Mouse (Mus musculus): ENCODE results near the gene Urad. TPM values are rescaled to one million over a fixed set of nuclear protein-coding genes. Genes with fewer than 3 reads are reported as not detected.

Gene Urad
- total RNA-seq, 2 experiments from 2014 or later = not detected

DNA sequence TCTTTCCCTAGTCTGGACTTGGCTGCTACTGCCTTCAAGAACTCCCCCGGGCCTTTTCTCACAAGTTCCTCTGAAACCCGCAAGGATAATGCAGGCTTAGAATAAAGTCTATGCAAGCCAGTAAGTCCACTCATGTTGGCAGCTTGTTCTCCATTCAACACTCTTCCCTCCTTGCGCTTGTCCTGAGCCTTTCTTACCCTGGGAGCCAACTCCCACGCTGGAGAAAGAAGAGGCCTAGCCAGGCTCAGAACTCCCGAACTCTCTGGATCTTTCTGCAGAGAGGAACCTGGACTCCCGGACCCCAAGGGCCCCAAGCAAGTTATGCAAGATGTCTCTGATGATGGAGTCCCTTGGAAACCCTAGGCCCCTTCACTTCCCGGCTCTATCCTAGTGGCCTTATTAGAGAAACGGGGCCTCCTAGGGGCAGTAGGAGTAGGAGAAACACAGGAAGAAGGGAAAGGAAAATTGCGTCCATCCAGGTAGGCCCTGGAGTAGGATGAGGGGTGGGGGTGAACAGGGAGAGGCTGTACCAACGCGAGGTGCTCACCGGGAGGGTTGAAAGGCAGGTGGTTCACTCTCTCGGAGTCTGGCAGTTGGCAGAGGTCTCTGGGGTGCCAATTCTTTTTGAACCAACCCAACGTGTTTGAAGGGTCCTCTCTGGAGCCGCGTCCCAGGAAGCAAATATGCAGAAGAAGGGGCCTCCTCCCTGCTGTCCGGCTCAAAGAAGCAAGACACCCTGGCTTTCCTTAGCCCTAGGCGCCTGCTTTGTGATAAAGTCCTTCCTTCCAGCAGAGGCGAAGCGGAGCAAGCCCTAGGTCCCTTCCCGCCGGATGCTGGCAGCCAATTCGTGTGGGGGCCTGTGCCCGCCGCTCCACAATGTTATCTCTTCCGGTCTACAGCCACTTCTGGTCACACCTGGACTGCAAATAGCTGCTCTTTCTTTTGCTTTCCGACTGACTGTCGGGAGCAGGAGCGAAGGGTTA lies 51.3 kb downstream of the Urad start:
- DNase-seq (ENCODE audit: low spot score in 2 of 2) = no peak

DNA sequence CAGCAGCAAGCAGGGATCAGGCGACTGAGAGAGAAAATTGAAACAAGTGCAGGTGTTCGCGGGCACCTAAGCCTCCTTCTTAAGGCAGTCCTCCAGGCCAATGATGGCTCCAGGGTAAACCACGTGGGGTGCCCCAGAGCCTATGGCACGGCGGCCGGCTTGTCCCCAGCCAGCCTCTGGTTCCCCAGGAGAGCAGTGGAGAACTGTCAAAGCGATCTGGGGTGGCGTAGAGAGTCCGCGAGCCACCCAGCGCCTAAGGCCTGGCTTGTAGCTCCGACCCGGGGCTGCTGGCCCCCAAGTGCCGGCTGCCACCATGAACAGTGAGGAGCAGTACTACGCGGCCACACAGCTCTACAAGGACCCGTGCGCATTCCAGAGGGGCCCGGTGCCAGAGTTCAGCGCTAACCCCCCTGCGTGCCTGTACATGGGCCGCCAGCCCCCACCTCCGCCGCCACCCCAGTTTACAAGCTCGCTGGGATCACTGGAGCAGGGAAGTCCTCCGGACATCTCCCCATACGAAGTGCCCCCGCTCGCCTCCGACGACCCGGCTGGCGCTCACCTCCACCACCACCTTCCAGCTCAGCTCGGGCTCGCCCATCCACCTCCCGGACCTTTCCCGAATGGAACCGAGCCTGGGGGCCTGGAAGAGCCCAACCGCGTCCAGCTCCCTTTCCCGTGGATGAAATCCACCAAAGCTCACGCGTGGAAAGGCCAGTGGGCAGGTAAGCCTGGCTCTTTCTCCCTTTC lies 52.1 kb downstream of the Urad start, which contains the start of gene Pdx1:
Pdx1 (plus strand) TSS at position 34 of the 747 bp plus-strand sequence.
- no peak for DNase-seq (ENCODE audit: low spot score in 2 of 2)

DNA sequence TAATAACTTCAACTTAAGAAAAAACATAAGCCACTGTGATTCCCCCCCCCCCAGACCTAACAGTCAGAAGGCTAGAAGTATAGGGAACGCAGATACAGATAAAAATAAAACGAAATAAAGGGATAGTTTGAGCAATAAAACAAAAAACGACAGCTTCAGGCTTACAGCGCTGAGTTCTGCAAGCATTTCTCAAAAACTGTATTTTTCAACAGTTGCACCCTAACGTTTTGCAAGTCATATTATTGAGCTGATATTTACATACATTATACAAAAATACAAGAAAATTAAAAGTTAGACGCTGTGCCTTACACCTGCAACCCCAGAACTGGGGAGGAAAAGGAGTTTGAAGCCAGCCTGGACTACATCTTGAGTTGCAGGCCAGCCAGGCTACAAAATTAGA lies 52.9 kb downstream of the Urad start:
- DNase-seq (ENCODE audit: low spot score in 2 of 2) = no peak

DNA sequence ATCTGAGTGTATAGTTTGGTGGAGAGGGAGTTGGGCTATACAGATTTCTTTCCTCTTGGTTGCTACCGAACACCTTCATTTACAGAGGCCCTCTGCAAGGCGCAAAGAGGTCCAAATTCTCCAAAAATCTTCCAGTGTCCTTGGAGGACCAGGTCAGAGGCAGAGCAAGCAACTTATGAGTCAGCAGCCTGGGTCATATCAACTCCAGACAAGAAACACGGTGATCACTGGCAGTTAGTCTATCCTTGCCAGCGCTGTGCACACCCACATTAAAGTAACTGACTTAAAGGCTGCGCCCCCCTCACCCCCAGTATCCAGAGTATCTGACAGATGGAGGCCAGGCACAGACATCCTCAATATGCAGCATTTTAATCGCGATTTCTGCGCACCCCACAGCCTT lies 53.5 kb downstream of the Urad start:
- DNase-seq (ENCODE audit: low spot score in 2 of 2) = no peak

DNA sequence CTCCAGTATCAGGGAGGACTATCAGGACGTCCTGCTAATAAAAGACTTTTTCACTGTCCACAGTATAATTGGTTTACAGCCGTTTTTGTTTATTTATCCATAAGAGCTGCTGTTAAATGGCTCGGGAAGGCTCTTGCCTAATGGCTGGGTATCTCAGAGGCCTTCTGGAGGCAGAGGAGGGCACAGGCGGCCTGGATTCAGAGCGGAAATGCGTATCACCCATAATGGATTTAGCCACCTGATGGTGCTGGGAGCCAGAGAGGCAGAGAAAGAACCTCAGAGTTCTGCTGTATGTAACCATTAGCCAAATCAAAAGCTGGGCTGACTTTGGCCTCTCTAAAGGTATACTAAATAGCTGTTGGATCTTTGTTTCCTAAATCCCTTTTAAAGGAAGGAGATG lies 54.8 kb downstream of the Urad start:
- no peak for DNase-seq (ENCODE audit: low spot score in 2 of 2)

Small RNA genes within 50 kb of the gene (microRNA-seq; reads per million reads assigned to microRNA genes)
- gene Mir7k = 0.25 to 0.63 reads per million in 2 experiments

Other genes with a start within 250 kb of the Urad start
- 1 to 10 TPM; 4.9 to 5.0 TPM for gene Lnx2, start 245.9 kb downstream of the Urad start, total RNA-seq (2021)
- 10 to 100 TPM; 69.7 to 73.5 TPM for gene Polr1d, start 245.4 kb downstream of the Urad start, total RNA-seq (2021)
- gene Gsx1, start 133.7 kb downstream of the Urad start, total RNA-seq (2021) = under 1 TPM; 0.28 to 0.45 TPM
- not detected for gene Pdx1, start 52.5 kb downstream of the Urad start, total RNA-seq (2021)
- gene Cdx2, start 15.2 kb downstream of the Urad start, total RNA-seq (2021) = not detected
- gene Flt3, start 78.0 kb upstream of the Urad start, total RNA-seq (2021) = 1 to 10 TPM; 6.1 to 9.1 TPM
- gene Pan3, start 107.7 kb upstream of the Urad start, total RNA-seq (2021) = 10 to 100 TPM; 74.2 to 79.9 TPM

Data from left cerebral cortex, adult 18-20 months (tissue).